24 mouse cellular contexts compared by ENCODE assay signal in the genomic region with DNA sequence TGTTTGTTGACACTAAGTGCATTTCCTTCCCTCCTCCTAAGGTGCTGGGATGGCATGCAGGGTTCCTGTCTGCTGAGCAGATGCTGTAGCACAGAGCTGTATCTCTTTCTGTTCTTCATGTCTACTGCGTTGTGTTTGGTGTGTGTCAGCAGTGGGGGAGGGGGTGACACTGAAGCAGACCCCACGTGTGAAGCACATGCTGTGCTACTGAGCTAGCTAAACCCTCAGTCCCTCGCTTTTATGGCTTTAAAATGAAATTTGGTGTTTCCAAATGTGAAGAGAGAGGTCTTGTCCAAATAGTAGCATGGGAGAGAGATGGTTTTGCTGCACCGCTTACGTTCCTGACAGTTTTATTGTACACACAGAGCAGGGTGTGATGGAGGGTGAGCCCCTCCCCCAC. TPM values are rescaled to one million over a fixed set of nuclear protein-coding genes. Genes with fewer than 3 reads are reported as not detected.
DNase-seq lines count a peak whose midpoint lies in the region; ATAC-seq and TF ChIP-seq lines count a peak whose summit lies in the region.
"Had no signal": no experiment of that assay in that cellular context is flagged by ENCODE, and none has a peak within 500 bp of the region (broad histone marks: within the 10 kb centered on the region; RNA-seq: fewer than 3 reads in every experiment).

No protein-coding gene starts in this region.

- H3K9me3 ChIP-seq in intestine, embryonic 14.5 days (ENCODE audit: control insufficient read depth, low read length), result 0 out of 2 replicates have a peak, but pooled peaks cover 3% of the 10 kb centered on the region
- no peaks in the 10 kb centered on the region for H3K9me3 ChIP-seq in intestine, postnatal 0 days (ENCODE audit: control insufficient read depth)
- H3K9me3 ChIP-seq: embryonic facial prominence, embryonic 12.5 days; embryonic facial prominence, embryonic 15.5 days; hindbrain, embryonic 10.5 days; hindbrain, embryonic 13.5 days had no signal

- H3K4me1 ChIP-seq in intestine, embryonic 14.5 days (replicated peaks; ENCODE audit: control insufficient read depth, insufficient read depth, low read length), result peaks cover 11% of the 10 kb centered on the region; the same call in 1 of the 2 replicates
- no peaks in the 10 kb centered on the region; the same call in 1 of the 2 replicates for H3K4me1 ChIP-seq in intestine, postnatal 0 days (replicated peaks; ENCODE audit: control insufficient read depth, insufficient read depth, low read length)

- H3K36me3 ChIP-seq in intestine, embryonic 14.5 days (ENCODE audit: control insufficient read depth, insufficient read depth, low read length), result no peaks in the 10 kb centered on the region
- H3K36me3 ChIP-seq in intestine, postnatal 0 days (ENCODE audit: control insufficient read depth, insufficient read depth), result no peaks in the 10 kb centered on the region
- H3K36me3 ChIP-seq: embryonic facial prominence, embryonic 12.5 days; embryonic facial prominence, embryonic 15.5 days; heart, embryonic 13.5 days; hindbrain, embryonic 10.5 days; hindbrain, embryonic 13.5 days had no signal

- TF ChIP-seq CTCF in intestine, postnatal 0 days (IDR thresholded peaks at IDR 0.05; ENCODE audit: low read depth), result no peak
- TF ChIP-seq CTCF in layer of hippocampus, adult 2 months (conservative IDR thresholded peaks at IDR 0.05), result no peak

- H3K27ac ChIP-seq in intestine, embryonic 14.5 days (ENCODE audit: low read depth), result peak overlapping the region; percentile 51; the same call in 1 of the 2 replicates
- no peak overlapping the region for H3K27ac ChIP-seq in intestine, postnatal 0 days (ENCODE audit: low read depth, low read length)
- peak overlapping the region; percentile 68 for H3K27ac ChIP-seq in layer of hippocampus, adult 2 months
- H3K27ac ChIP-seq: embryonic facial prominence, embryonic 12.5 days; embryonic facial prominence, embryonic 15.5 days; gastrocnemius, adult 2 months; heart, embryonic 13.5 days; hindbrain, embryonic 10.5 days; hindbrain, embryonic 13.5 days had no signal

- H3K4me2 ChIP-seq in intestine, embryonic 14.5 days (ENCODE audit: low read length), result no peak overlapping the region
- H3K4me2 ChIP-seq in intestine, postnatal 0 days (replicated peaks; ENCODE audit: low read depth), result no peak overlapping the region
- H3K4me2 ChIP-seq: embryonic facial prominence, embryonic 12.5 days; embryonic facial prominence, embryonic 15.5 days; heart, embryonic 13.5 days; hindbrain, embryonic 13.5 days had no signal

- ATAC-seq in intestine, embryonic 14.5 days (replicated peaks; ENCODE audit: low FRiP score, low TSS enrichment, low read depth), result no peak
- no peak for ATAC-seq in intestine, postnatal 0 days
- ATAC-seq: CD4-positive, CD25-positive, alpha-beta regulatory T cell, adult 4 months; forebrain, embryonic 14.5 days; forebrain, postnatal 0 days; hindbrain, embryonic 16.5 days had no signal

- no peak overlapping the region for H3K4me3 ChIP-seq in intestine, embryonic 14.5 days (ENCODE audit: low read depth, low read length)
- no peak overlapping the region for H3K4me3 ChIP-seq in intestine, postnatal 0 days (ENCODE audit: low read depth, low read length)
- no peak overlapping the region for H3K4me3 ChIP-seq in layer of hippocampus, adult 2 months
- H3K4me3 ChIP-seq: embryonic facial prominence, embryonic 12.5 days; embryonic facial prominence, embryonic 15.5 days; gastrocnemius, adult 2 months; heart, embryonic 13.5 days; hindbrain, embryonic 10.5 days; hindbrain, embryonic 13.5 days had no signal

- no peak overlapping the region for H3K9ac ChIP-seq in intestine, embryonic 14.5 days (ENCODE audit: low read length)
- no peak overlapping the region for H3K9ac ChIP-seq in intestine, postnatal 0 days (ENCODE audit: low read depth, low read length)
- H3K9ac ChIP-seq: embryonic facial prominence, embryonic 12.5 days; embryonic facial prominence, embryonic 15.5 days; forebrain, postnatal 0 days; heart, embryonic 13.5 days; hindbrain, embryonic 13.5 days had no signal

- no peak for DNase-seq in intestine, embryonic 14.5 days (ENCODE audit: low spot score)
- no peak for DNase-seq in layer of hippocampus, adult 2 months (ENCODE audit: low spot score in 2 of 2)
- no peak for DNase-seq in layer of hippocampus, postnatal 10 days (ENCODE audit: low spot score in 2 of 2)
- peak; percentile 2 for DNase-seq in thymus, postnatal 4 days
- no peak for DNase-seq in thymus, postnatal 0 days (ENCODE audit: low spot score)
- DNase-seq: adrenal gland, adult 2 months; adrenal gland, postnatal 14 days; cerebellum, adult 11 months; cerebellum, adult 2 months; cerebellum, adult 9-11 months; forebrain, postnatal 0 days; gastrocnemius, adult 2 months; gastrocnemius, postnatal 14 days; heart, adult 18-20 months; heart, postnatal 36 days had no signal

- 42% methylated on average over 5 of the region's 5 CpGs for WGBS in intestine, embryonic 14.5 days
- WGBS in intestine, postnatal 0 days, result 63% methylated on average over 5 of the region's 5 CpGs

- no peaks in the 10 kb centered on the region for H3K27me3 ChIP-seq in intestine, embryonic 14.5 days (replicated peaks; ENCODE audit: control insufficient read depth, insufficient read depth, low read length)
- no peaks in the 10 kb centered on the region for H3K27me3 ChIP-seq in intestine, postnatal 0 days (replicated peaks; ENCODE audit: control insufficient read depth, insufficient read depth, low read length)
- H3K27me3 ChIP-seq: embryonic facial prominence, embryonic 15.5 days; heart, embryonic 13.5 days; hindbrain, embryonic 13.5 days had no signal

RNA-seq across cellular contexts. Expression of gene Acap2, which starts 30.5 kb away (rescaled TPM):
- 24.6 and 27.3 TPM in 2 replicates for polyA plus RNA-seq in intestine, embryonic 14.5 days (2014; fragmentation: Nextera tagmentation; extraction: Ambion mirVana)
- polyA plus RNA-seq in intestine, postnatal 0 days (2015; fragmentation: Nextera tagmentation; extraction: Ambion mirVana), result 10.6 and 12.4 TPM in 2 replicates
- total RNA-seq in layer of hippocampus, adult 2 months (2021), result 100 to 1,000 TPM; 140 to 148 TPM
- 10 to 100 TPM; 77.5 to 81.6 TPM for total RNA-seq in layer of hippocampus, postnatal 10 days (2021)
- 15.2 and 16.2 TPM in 2 replicates for polyA plus RNA-seq in thymus, postnatal 0 days (2015; fragmentation: Nextera tagmentation; extraction: Ambion mirVana)

RNA-seq across cellular contexts. Expression of gene Ppp1r2, which starts 43.5 kb away (rescaled TPM):
- 85.2 and 85.9 TPM in 2 replicates for polyA plus RNA-seq in intestine, embryonic 14.5 days (2014; fragmentation: Nextera tagmentation; extraction: Ambion mirVana)
- 80.4 and 85.1 TPM in 2 replicates for polyA plus RNA-seq in intestine, postnatal 0 days (2015; fragmentation: Nextera tagmentation; extraction: Ambion mirVana)
- 10 to 100 TPM; 93.3 to 98.1 TPM for total RNA-seq in layer of hippocampus, adult 2 months (2021)
- total RNA-seq in layer of hippocampus, postnatal 10 days (2021), result 10 to 100 TPM; 64.3 to 65.2 TPM
- 83.2 and 86.9 TPM in 2 replicates for polyA plus RNA-seq in thymus, postnatal 0 days (2015; fragmentation: Nextera tagmentation; extraction: Ambion mirVana)
